Mouse (Mus musculus) embryonic fibroblast, embryonic 13.5 days (primary cell): ENCODE measurements around the gene Pphln1.

Experiments
- CTCF ChIP-seq: IDR thresholded peaks from 2 replicates; pipeline ENCODE4 v1.5.1; 2011; ENCODE audit warnings: mild to moderate bottlenecking, control low read depth, low read length, moderate library complexity, borderline replicate concordance; ENCODE audit not compliant: insufficient read depth
- POLR2A ChIP-seq: IDR thresholded peaks from 2 replicates; pipeline ENCODE4 v1.6.1; 2011; ENCODE audit warnings: low read depth, mild to moderate bottlenecking, control low read depth, low read length, moderate library complexity

DNA sequence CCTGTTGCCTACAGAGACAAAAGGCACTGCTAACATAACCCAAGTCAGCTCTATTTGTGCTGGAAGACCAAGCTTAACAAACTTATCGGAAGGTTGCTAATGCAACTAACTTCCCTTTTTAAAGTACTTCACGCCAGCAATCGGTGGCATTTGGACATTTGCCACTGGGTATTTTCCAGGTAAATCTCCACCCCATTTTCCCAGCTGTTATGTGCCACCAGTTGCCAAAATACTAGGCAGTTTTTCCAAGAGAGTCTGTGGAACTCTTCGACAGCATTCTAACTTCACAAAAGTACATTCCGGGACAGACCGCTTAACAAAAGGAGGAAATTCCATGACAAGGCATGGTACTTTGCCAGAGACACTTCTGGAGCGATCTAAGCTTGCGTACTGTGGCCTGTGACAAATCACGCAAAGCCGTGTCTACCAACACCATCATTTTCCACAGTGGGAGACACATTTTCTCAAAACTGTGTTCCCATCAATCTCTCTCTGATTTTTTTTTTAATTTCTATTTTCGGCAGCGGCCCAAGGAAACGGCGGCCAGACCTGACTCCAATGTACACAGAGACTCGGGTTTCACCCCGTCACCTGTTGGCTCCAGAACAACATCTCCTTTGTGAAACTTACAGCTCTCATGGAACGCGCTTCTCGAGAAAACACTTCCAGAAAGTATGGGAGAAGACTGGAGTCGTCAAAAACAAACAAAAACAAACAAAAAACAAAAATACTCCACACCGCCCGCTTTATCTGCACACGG is 120.2 kb downstream of the Pphln1 start:
- TF ChIP-seq CTCF = no peak
- no peak for TF ChIP-seq POLR2A
